Mouse (Mus musculus): ENCODE data around the gene Agpat4. TPM values are rescaled to one million over a fixed set of nuclear protein-coding genes. Genes with fewer than 3 reads are reported as not detected.
A peak's percentile ranks its signal among the peaks of the same experiment; 100 is the strongest.

Agpat4 gene
- total RNA-seq, 1 experiment, result 45.7 TPM

GRCm38 (mm10) chr17:12207022-12207548, 88.6 kb downstream of the Agpat4 start:
- H3K4me3 ChIP-seq (ENCODE audit: insufficient read depth in 1 of 2, low read depth in 1 of 2, low read length in 2 of 2, poor library complexity in 1 of 2, severe bottlenecking in 1 of 2), result no peak overlapping the region
- H3K9me3 ChIP-seq (ENCODE audit: control insufficient read depth, insufficient read depth, low read depth, low read length), result no peaks in the 10 kb centered on the region
- peaks cover 7 to 27% of the 10 kb centered on the region in 2 experiments for H3K4me1 ChIP-seq (ENCODE audit: control insufficient read depth in 2 of 2, insufficient read depth in 2 of 2, low read length in 2 of 2, poor library complexity in 1 of 2)
- in situ Hi-C loops (cut with MboI; ENCODE audit: low sequenced_read_pairs in 2 of 2, unreplicated experiment in 2 of 2), result loop anchor here (10.0 to 25.0 kb wide), 2 partner anchors 102 to 170 kb away; no protein-coding TSS in a partner anchor
- no peak overlapping the region for H3K27ac ChIP-seq (ENCODE audit: insufficient read depth, low read depth, low read length, poor library complexity, severe bottlenecking)
- no peak overlapping the region for H3K9ac ChIP-seq (ENCODE audit: insufficient read depth, low read depth, low read length, poor library complexity, severe bottlenecking)
- no peak for TF ChIP-seq HCFC1 (IDR thresholded peaks at IDR 0.05; ENCODE audit: borderline replicate concordance, insufficient read depth, low read length)
- no peak for TF ChIP-seq MAFK (IDR thresholded peaks at IDR 0.05; ENCODE audit: insufficient read depth, low read depth, low read length)
- TF ChIP-seq ZC3H11A (IDR thresholded peaks at IDR 0.05; ENCODE audit: borderline replicate concordance, low read depth, low read length), result no peak
- no peak for TF ChIP-seq CHD2 (IDR thresholded peaks at IDR 0.05; ENCODE audit: low read depth, low read length)
- TF ChIP-seq ZNF384 (IDR thresholded peaks at IDR 0.05; ENCODE audit: low read depth, low read length), result no peak
- peaks cover 2% of the 10 kb centered on the region; the same call in 1 of the 2 replicates for H3K36me3 ChIP-seq (ENCODE audit: control insufficient read depth, insufficient read depth, low read length, poor library complexity, severe bottlenecking)
- no peak for DNase-seq (ENCODE audit: low read depth, low spot score)

GRCm38 (mm10) chr17:12209481-12209880, 91.0 kb downstream of the Agpat4 start:
- no peak for TF ChIP-seq CHD2 (IDR thresholded peaks at IDR 0.05; ENCODE audit: low read depth, low read length)
- no peak for TF ChIP-seq ZC3H11A (IDR thresholded peaks at IDR 0.05; ENCODE audit: borderline replicate concordance, low read depth, low read length)
- TF ChIP-seq ZNF384 (IDR thresholded peaks at IDR 0.05; ENCODE audit: low read depth, low read length), result no peak
- no peak for TF ChIP-seq MAFK (IDR thresholded peaks at IDR 0.05; ENCODE audit: insufficient read depth, low read depth, low read length)
- no peak for TF ChIP-seq HCFC1 (IDR thresholded peaks at IDR 0.05; ENCODE audit: borderline replicate concordance, insufficient read depth, low read length)
- Histone ChIP-seq H3K36me3 (ENCODE audit: control insufficient read depth, insufficient read depth, low read length, poor library complexity, severe bottlenecking) (peaks cover 5% of the 10 kb centered on the region), H3K4me1 (ENCODE audit: control insufficient read depth in 2 of 2, insufficient read depth in 2 of 2, low read length in 2 of 2, poor library complexity in 1 of 2) (peaks cover 3 to 23% of the 10 kb centered on the region in 2 experiments), H3K4me3 (ENCODE audit: insufficient read depth in 1 of 2, low read depth in 1 of 2, low read length in 2 of 2, poor library complexity in 1 of 2, severe bottlenecking in 1 of 2) (no peak overlapping the region), H3K9me3 (ENCODE audit: control insufficient read depth, insufficient read depth, low read depth, low read length) (no peaks in the 10 kb centered on the region), H3K9ac (ENCODE audit: insufficient read depth, low read depth, low read length, poor library complexity, severe bottlenecking) (no peak overlapping the region), H3K27ac (ENCODE audit: insufficient read depth, low read depth, low read length, poor library complexity, severe bottlenecking) (no peak overlapping the region)
- in situ Hi-C loops (cut with MboI; ENCODE audit: low sequenced_read_pairs in 2 of 2, unreplicated experiment in 2 of 2), result loop anchor here (10.0 to 25.0 kb wide), 2 partner anchors 105 to 172 kb away; no protein-coding TSS in a partner anchor
- DNase-seq (ENCODE audit: low read depth, low spot score), result no peak

GRCm38 (mm10) chr17:12210544-12211132, 92.1 kb downstream of the Agpat4 start:
- in situ Hi-C loops (cut with MboI; ENCODE audit: low sequenced_read_pairs in 2 of 2, unreplicated experiment in 2 of 2), result loop anchor here (5.0 to 25.0 kb wide), 2 partner anchors 168 to 173 kb away; no protein-coding TSS in a partner anchor
- H3K4me1 ChIP-seq (ENCODE audit: control insufficient read depth in 2 of 2, insufficient read depth in 2 of 2, low read length in 2 of 2, poor library complexity in 1 of 2), result peaks cover 3 to 14% of the 10 kb centered on the region in 2 experiments
- no peaks in the 10 kb centered on the region for H3K9me3 ChIP-seq (ENCODE audit: control insufficient read depth, insufficient read depth, low read depth, low read length)
- peak; percentile 80 for DNase-seq (ENCODE audit: low read depth, low spot score)
- no peak overlapping the region for H3K9ac ChIP-seq (ENCODE audit: insufficient read depth, low read depth, low read length, poor library complexity, severe bottlenecking)
- H3K36me3 ChIP-seq (ENCODE audit: control insufficient read depth, insufficient read depth, low read length, poor library complexity, severe bottlenecking), result peaks cover 11% of the 10 kb centered on the region
- no peak overlapping the region for H3K27ac ChIP-seq (ENCODE audit: insufficient read depth, low read depth, low read length, poor library complexity, severe bottlenecking)
- no peak overlapping the region for H3K4me3 ChIP-seq (ENCODE audit: insufficient read depth in 1 of 2, low read depth in 1 of 2, low read length in 2 of 2, poor library complexity in 1 of 2, severe bottlenecking in 1 of 2)
- TF ChIP-seq ZC3H11A (IDR thresholded peaks at IDR 0.05; ENCODE audit: borderline replicate concordance, low read depth, low read length) (peak; percentile 95), MAFK (IDR thresholded peaks at IDR 0.05; ENCODE audit: insufficient read depth, low read depth, low read length) (no peak)

- in situ Hi-C loops (cut with MboI; ENCODE audit: low sequenced_read_pairs in 2 of 2, unreplicated experiment in 2 of 2), result loop anchor here (5.0 to 25.0 kb wide), 2 partner anchors 170 to 175 kb away; no protein-coding TSS in a partner anchor
- H3K4me3 ChIP-seq (ENCODE audit: insufficient read depth in 1 of 2, low read depth in 1 of 2, low read length in 2 of 2, poor library complexity in 1 of 2, severe bottlenecking in 1 of 2), result no peak overlapping the region
- TF ChIP-seq CHD2 (IDR thresholded peaks at IDR 0.05; ENCODE audit: low read depth, low read length), result no peak
- H3K9ac ChIP-seq (ENCODE audit: insufficient read depth, low read depth, low read length, poor library complexity, severe bottlenecking), result no peak overlapping the region
- peaks cover 23% of the 10 kb centered on the region for H3K36me3 ChIP-seq (ENCODE audit: control insufficient read depth, insufficient read depth, low read length, poor library complexity, severe bottlenecking)
- no peaks in the 10 kb centered on the region for H3K9me3 ChIP-seq (ENCODE audit: control insufficient read depth, insufficient read depth, low read depth, low read length)
- H3K27ac ChIP-seq (ENCODE audit: insufficient read depth, low read depth, low read length, poor library complexity, severe bottlenecking), result no peak overlapping the region
- no peak for DNase-seq (ENCODE audit: low read depth, low spot score)
- H3K4me1 ChIP-seq (ENCODE audit: control insufficient read depth in 2 of 2, insufficient read depth in 2 of 2, low read length in 2 of 2, poor library complexity in 1 of 2), result peaks cover 3 to 8% of the 10 kb centered on the region in 2 experiments; a peak in 3 of 4 replicates
These were observed 93.4 kb downstream of the Agpat4 start for GRCm38 (mm10) chr17:12211890-12212289.

Data from ES-E14 (cell line).